Mouse (Mus musculus): ENCODE data around the gene Uhrf1bp1. TPM values are rescaled to one million over a fixed set of nuclear protein-coding genes. Genes with fewer than 3 reads are reported as not detected.

Uhrf1bp1 gene
- 0.82 TPM for polyA plus RNA-seq (2014; fragmentation: Illumina TruSeq; extraction: RNeasy Lipid Tissue Mini Kit (QIAGEN cat#74804); ENCODE audit: low replicate concordance)

GRCm38 (mm10) chr17:27856265-27856797 is at the start of gene Uhrf1bp1:
Gene Uhrf1bp1, plus strand, starts transcription at chr17:27856441.

GRCm38 (mm10) chr17:27820568-27821406 is 35.5 kb upstream of the Uhrf1bp1 start, which contains the start of gene D17Wsu92e:
Gene D17Wsu92e, minus strand, starts transcription at chr17:27820648.

GRCm38 (mm10) chr17:27837850-27838249 is 18.4 kb upstream of the Uhrf1bp1 start, which contains the start of gene Snrpc:
Gene Snrpc, plus strand, starts transcription at chr17:27838150.

GRCm38 (mm10) chr17:27908888-27909621 is 52.8 kb downstream of the Uhrf1bp1 start, which contains the start of gene Anks1:
Gene Anks1, plus strand, starts transcription at chr17:27909306.

GRCm38 (mm10) chr17:27909622-27910500 is 53.6 kb downstream of the Uhrf1bp1 start, which contains the start of gene Taf11:
Gene Taf11, minus strand, starts transcription at chr17:27909844.

Other genes with a start within 250 kb of the Uhrf1bp1 start
- 10.1 TPM for gene Nudt3, start 232.9 kb upstream of the Uhrf1bp1 start, polyA plus RNA-seq (2014; fragmentation: Illumina TruSeq; extraction: RNeasy Lipid Tissue Mini Kit (QIAGEN cat#74804); ENCODE audit: low replicate concordance)
- not detected for gene RPS10-NUDT3, start 221.2 kb upstream of the Uhrf1bp1 start, polyA plus RNA-seq (2014; fragmentation: Illumina TruSeq; extraction: RNeasy Lipid Tissue Mini Kit (QIAGEN cat#74804); ENCODE audit: low replicate concordance)
- 11.7 TPM for gene Rps10, start 219.8 kb upstream of the Uhrf1bp1 start, polyA plus RNA-seq (2014; fragmentation: Illumina TruSeq; extraction: RNeasy Lipid Tissue Mini Kit (QIAGEN cat#74804); ENCODE audit: low replicate concordance)
- gene Pacsin1, start 200.9 kb upstream of the Uhrf1bp1 start, polyA plus RNA-seq (2014; fragmentation: Illumina TruSeq; extraction: RNeasy Lipid Tissue Mini Kit (QIAGEN cat#74804); ENCODE audit: low replicate concordance), result not detected
- not detected for gene Spdef, start 127.5 kb upstream of the Uhrf1bp1 start, polyA plus RNA-seq (2014; fragmentation: Illumina TruSeq; extraction: RNeasy Lipid Tissue Mini Kit (QIAGEN cat#74804); ENCODE audit: low replicate concordance)
- 45.7 TPM for gene D17Wsu92e, start 35.8 kb upstream of the Uhrf1bp1 start, polyA plus RNA-seq (2014; fragmentation: Illumina TruSeq; extraction: RNeasy Lipid Tissue Mini Kit (QIAGEN cat#74804); ENCODE audit: low replicate concordance)
- 35.8 TPM for gene Snrpc, start 18.3 kb upstream of the Uhrf1bp1 start, polyA plus RNA-seq (2014; fragmentation: Illumina TruSeq; extraction: RNeasy Lipid Tissue Mini Kit (QIAGEN cat#74804); ENCODE audit: low replicate concordance)
- gene Anks1, start 52.9 kb downstream of the Uhrf1bp1 start, polyA plus RNA-seq (2014; fragmentation: Illumina TruSeq; extraction: RNeasy Lipid Tissue Mini Kit (QIAGEN cat#74804); ENCODE audit: low replicate concordance), result 1.2 TPM
- gene Taf11, start 53.4 kb downstream of the Uhrf1bp1 start, polyA plus RNA-seq (2014; fragmentation: Illumina TruSeq; extraction: RNeasy Lipid Tissue Mini Kit (QIAGEN cat#74804); ENCODE audit: low replicate concordance), result 15.4 TPM
- gene Tcp11, start 224.2 kb downstream of the Uhrf1bp1 start, polyA plus RNA-seq (2014; fragmentation: Illumina TruSeq; extraction: RNeasy Lipid Tissue Mini Kit (QIAGEN cat#74804); ENCODE audit: low replicate concordance), result not detected